9 mouse cellular contexts compared by ENCODE assay signal in genomic region chr7:6937040-6937439, GRCm38 (mm10). TPM values are rescaled to one million over a fixed set of nuclear protein-coding genes. Genes with fewer than 3 reads are reported as not detected.
DNase-seq lines count a peak whose midpoint lies in the region; ATAC-seq lines count a peak whose summit lies in the region.
"Had no signal": no experiment of that assay in that cellular context is flagged by ENCODE, and none has a peak within 500 bp of the region (broad histone marks: within the 10 kb centered on the region; RNA-seq: fewer than 3 reads in every experiment).

No protein-coding gene starts in this region.

- DNase-seq in adrenal gland, postnatal 36 days, result peak; percentile 71 to 80
- peak; percentile 82 for DNase-seq in embryonic facial prominence, embryonic 10.5 days (ENCODE audit: low spot score)
- peak; percentile 82 for DNase-seq in heart, embryonic 10.5 days (ENCODE audit: low spot score)
- peak; percentile 88 for DNase-seq in kidney, postnatal 10 days
- peak; percentile 20 for DNase-seq in liver, embryonic 13.5 days
- peak; percentile 90 for DNase-seq in testis, postnatal 10 days (ENCODE audit: low spot score)

- peaks cover 11% of the 10 kb centered on the region; the same call in 1 of the 2 replicates for H3K4me1 ChIP-seq in embryonic facial prominence, embryonic 10.5 days
- no peaks in the 10 kb centered on the region for H3K4me1 ChIP-seq in heart, embryonic 10.5 days
- H3K4me1 ChIP-seq in liver, embryonic 13.5 days (replicated peaks), result no peaks in the 10 kb centered on the region
- H3K4me1 ChIP-seq in neural tube, embryonic 12.5 days, result no peaks in the 10 kb centered on the region

- H3K9ac ChIP-seq in liver, embryonic 13.5 days, result no peak overlapping the region
- no peak overlapping the region for H3K9ac ChIP-seq in neural tube, embryonic 12.5 days

- H3K4me2 ChIP-seq in liver, embryonic 13.5 days, result no peak overlapping the region
- H3K4me2 ChIP-seq in neural tube, embryonic 12.5 days (replicated peaks), result no peak overlapping the region

- H3K27ac ChIP-seq in embryonic facial prominence, embryonic 10.5 days (replicated peaks), result no peak overlapping the region; the same call in 1 of the 2 replicates
- H3K27ac ChIP-seq in heart, embryonic 10.5 days, result no peak overlapping the region
- H3K27ac ChIP-seq in liver, embryonic 13.5 days, result no peak overlapping the region
- no peak overlapping the region for H3K27ac ChIP-seq in neural tube, embryonic 12.5 days

- no peak overlapping the region for H3K4me3 ChIP-seq in embryonic facial prominence, embryonic 10.5 days
- H3K4me3 ChIP-seq in heart, embryonic 10.5 days, result no peak overlapping the region
- H3K4me3 ChIP-seq in liver, embryonic 13.5 days (replicated peaks), result no peak overlapping the region
- H3K4me3 ChIP-seq in neural tube, embryonic 12.5 days, result no peak overlapping the region

- H3K9me3 ChIP-seq in embryonic facial prominence, embryonic 10.5 days, result no peaks in the 10 kb centered on the region
- no peaks in the 10 kb centered on the region for H3K9me3 ChIP-seq in heart, embryonic 10.5 days
- no peaks in the 10 kb centered on the region for H3K9me3 ChIP-seq in liver, embryonic 13.5 days (replicated peaks)
- H3K9me3 ChIP-seq in neural tube, embryonic 12.5 days, result no peaks in the 10 kb centered on the region

- WGBS in embryonic facial prominence, embryonic 10.5 days, result 47% methylated on average over 11 of the region's 11 CpGs
- 48% methylated on average over 11 of the region's 11 CpGs for WGBS in heart, embryonic 10.5 days
- WGBS in liver, embryonic 13.5 days (ENCODE audit: insufficient replicate concordance), result 37% methylated on average over 11 of the region's 11 CpGs
- 47% methylated on average over 11 of the region's 11 CpGs for WGBS in neural tube, embryonic 12.5 days

- H3K36me3 ChIP-seq in embryonic facial prominence, embryonic 10.5 days (replicated peaks), result no peaks in the 10 kb centered on the region
- no peaks in the 10 kb centered on the region for H3K36me3 ChIP-seq in heart, embryonic 10.5 days
- H3K36me3 ChIP-seq in liver, embryonic 13.5 days, result no peaks in the 10 kb centered on the region
- H3K36me3 ChIP-seq in neural tube, embryonic 12.5 days, result no peaks in the 10 kb centered on the region

- no peaks in the 10 kb centered on the region for H3K27me3 ChIP-seq in embryonic facial prominence, embryonic 10.5 days (replicated peaks; ENCODE audit: low read depth, poor library complexity, severe bottlenecking)
- no peaks in the 10 kb centered on the region for H3K27me3 ChIP-seq in heart, embryonic 10.5 days (ENCODE audit: insufficient read depth, poor library complexity, severe bottlenecking)
- H3K27me3 ChIP-seq in liver, embryonic 13.5 days, result no peaks in the 10 kb centered on the region
- no peaks in the 10 kb centered on the region for H3K27me3 ChIP-seq in neural tube, embryonic 12.5 days (replicated peaks)

- peak; percentile 75 for ATAC-seq in CD4-positive, CD25-positive, alpha-beta regulatory T cell, adult 4 months
- no peak for ATAC-seq in liver, embryonic 13.5 days (ENCODE audit: low read depth)
- ATAC-seq in neural tube, embryonic 12.5 days (ENCODE audit: low FRiP score, low read depth), result peak; percentile 41; the same call in 1 of the 2 replicates

RNA-seq across cellular contexts. Expression of gene Aurkc, which starts 58.1 kb away (rescaled TPM):
- not detected for polyA plus RNA-seq in CD4-positive, CD25-positive, alpha-beta regulatory T cell, adult 4 months (2017; shearing (Covaris generic))
- not detected for total RNA-seq in adrenal gland, postnatal 36 days (2021)
- not detected in 2 replicates for polyA plus RNA-seq in embryonic facial prominence, embryonic 10.5 days (2016; fragmentation: Nextera tagmentation; extraction: Ambion mirVana)
- polyA plus RNA-seq in heart, embryonic 10.5 days (2016; fragmentation: Nextera tagmentation; extraction: Ambion mirVana), result not detected in 2 replicates
- not detected in 2 replicates for polyA plus RNA-seq in liver, embryonic 13.5 days (2015; fragmentation: Nextera tagmentation; extraction: Ambion mirVana)
- 0.37 TPM in 1 of 2 replicates, not detected in the other for polyA plus RNA-seq in neural tube, embryonic 12.5 days (2016; fragmentation: Nextera tagmentation; extraction: Ambion mirVana)
- polyA plus RNA-seq: gonadal fat pad, adult 2 months had no signal

Comparison
In these comparisons a context has a peak if more than half of its experiments do, and no peak if none do; other contexts are left out.
1. DNase-seq: peak in every context shown above with its lines; median percentile 90 in testis, postnatal 10 days; 88 in kidney, postnatal 10 days; 82 in embryonic facial prominence, embryonic 10.5 days; 82 in heart, embryonic 10.5 days; 76 in adrenal gland, postnatal 36 days; 20 in liver, embryonic 13.5 days.